Mouse (Mus musculus) cerebellum, adult 11 months (tissue): ENCODE data around the gene Fth1.
A peak's percentile ranks its signal among the peaks of the same experiment; 100 is the strongest.
"Not testable (repeated sequence)": the region's sequence is repeated elsewhere in the genome, so short reads cannot be mapped to it uniquely, and the experiment has no call there.

Experiments
- DNase-seq: peaks from one replicate; pipeline ENCODE4 v3.0.0; 2022

The Fth1 gene

GRCm38 (mm10) chr19:9964205-9964916, 16.0 kb upstream of the Fth1 start:
- DNase-seq, result no peak

- no peak for DNase-seq
Measured at GRCm38 (mm10) chr19:9966096-9966867, 14.1 kb upstream of the Fth1 start.

GRCm38 (mm10) chr19:9968081-9968787, 12.2 kb upstream of the Fth1 start:
- no peak for DNase-seq

- DNase-seq, result not testable (repeated sequence)
Measured at GRCm38 (mm10) chr19:9974853-9975252, 5.5 kb upstream of the Fth1 start.

- no peak for DNase-seq
Measured at GRCm38 (mm10) chr19:9977085-9977484, 3.3 kb upstream of the Fth1 start.

GRCm38 (mm10) chr19:9978431-9978951, 1.9 kb upstream of the Fth1 start:
- no peak for DNase-seq

GRCm38 (mm10) chr19:9979156-9979555, 1.2 kb upstream of the Fth1 start:
- DNase-seq, result no peak

GRCm38 (mm10) chr19:9981621-9982020, 1.2 kb downstream of the Fth1 start:
- DNase-seq, result no peak

- DNase-seq, result peak; percentile 96
Measured at GRCm38 (mm10) chr19:9982151-9982851, 1.9 kb downstream of the Fth1 start.

- DNase-seq, result no peak
Measured at GRCm38 (mm10) chr19:9982852-9983542, 2.6 kb downstream of the Fth1 start.

GRCm38 (mm10) chr19:9984111-9985055, 4.0 kb downstream of the Fth1 start:
- no peak for DNase-seq

GRCm38 (mm10) chr19:9985190-9985899, 4.9 kb downstream of the Fth1 start:
- no peak for DNase-seq

GRCm38 (mm10) chr19:9985900-9986421, 5.6 kb downstream of the Fth1 start:
- DNase-seq, result no peak

GRCm38 (mm10) chr19:9987192-9987591, 6.8 kb downstream of the Fth1 start:
- no peak for DNase-seq

- DNase-seq, result no peak
Measured at GRCm38 (mm10) chr19:9987593-9987992, 7.2 kb downstream of the Fth1 start.

- no peak for DNase-seq
Measured at GRCm38 (mm10) chr19:9989171-9989883, 8.9 kb downstream of the Fth1 start.

- no peak for DNase-seq
Measured at GRCm38 (mm10) chr19:9989884-9990256, 9.5 kb downstream of the Fth1 start.

- peak; percentile 56 for DNase-seq
Measured at GRCm38 (mm10) chr19:9991304-9991703, 10.9 kb downstream of the Fth1 start.
